Mouse (Mus musculus) heart, embryonic 16.5 days (tissue): ENCODE data around the gene Chd9. TPM values are rescaled to one million over a fixed set of nuclear protein-coding genes. Genes with fewer than 3 reads are reported as not detected.

Source experiments
- ATAC-seq: fragments of 200-750 bp; cut with Nextera tagmentation; replicated peaks from 2 replicates; pipeline ENCODE4 v1.8.0; 2017; ENCODE audit warnings: moderate number of reproducible peaks; ENCODE audit not compliant: insufficient read depth, low FRiP score; ENCODE audit errors: extremely low read depth
- H3K27ac ChIP-seq: fragments of 300-500 bp; sonication (generic); 2 replicates; pipeline ENCODE4 v1.5.1; 2014; ENCODE audit warnings: mild to moderate bottlenecking, low read length, control low read depth, moderate library complexity
- H3K27me3 ChIP-seq: fragments of 300-500 bp; sonication (generic); 2 replicates; pipeline ENCODE4 v1.6.1; 2014; ENCODE audit warnings: low read length, mixed read lengths; ENCODE audit not compliant: control insufficient read depth, insufficient read depth
- H3K36me3 ChIP-seq: fragments of 300-500 bp; sonication (generic); 2 replicates; pipeline ENCODE4 v1.6.1; 2014; ENCODE audit not compliant: control insufficient read depth, insufficient read depth
- H3K4me1 ChIP-seq: fragments of 300-500 bp; sonication (generic); 2 replicates; pipeline ENCODE4 v1.6.1; 2014; ENCODE audit warnings: low read length, mixed read lengths; ENCODE audit not compliant: control insufficient read depth, insufficient read depth
- H3K4me2 ChIP-seq: fragments of 300-500 bp; sonication (generic); 2 replicates; pipeline ENCODE4 v1.6.1; 2014; ENCODE audit warnings: low read depth, mild to moderate bottlenecking, control low read depth, low read length
- H3K4me3 ChIP-seq: fragments of 300-500 bp; sonication (generic); 2 replicates; pipeline ENCODE4 v1.5.1; 2014; ENCODE audit warnings: mild to moderate bottlenecking, control low read depth, low read length
- H3K9ac ChIP-seq: fragments of 300-500 bp; sonication (generic); 2 replicates; pipeline ENCODE4 v1.6.1; 2014; ENCODE audit warnings: low read length, control low read depth
- H3K9me3 ChIP-seq: fragments of 300-500 bp; sonication (generic); replicated peaks from 2 replicates; pipeline ENCODE4 v1.6.1; 2016; ENCODE audit warnings: low read length; ENCODE audit not compliant: control insufficient read depth
- WGBS: fragments of 180-500 bp; shearing (Covaris S2); extraction: QIAGEN DNeasy Blood & Tissue Kit; methylation state at CpG from one replicate; pipeline ENCODE4 v1.1.7; 2014; 5-methylcytosine and 5-hydroxymethylcytosine counted together
- polyA plus RNA-seq: library from polyadenylated mRNA; unstranded; fragments of >200 nt; fragmentation: Nextera tagmentation; extraction: Ambion mirVana; gene quantifications from 2 replicates; pipeline ENCODE4 v1.2.1, GENCODE M21; 2015

Chd9 gene
- polyA plus RNA-seq, 1 experiment from 2014 or later = 60.6 TPM

DNA sequence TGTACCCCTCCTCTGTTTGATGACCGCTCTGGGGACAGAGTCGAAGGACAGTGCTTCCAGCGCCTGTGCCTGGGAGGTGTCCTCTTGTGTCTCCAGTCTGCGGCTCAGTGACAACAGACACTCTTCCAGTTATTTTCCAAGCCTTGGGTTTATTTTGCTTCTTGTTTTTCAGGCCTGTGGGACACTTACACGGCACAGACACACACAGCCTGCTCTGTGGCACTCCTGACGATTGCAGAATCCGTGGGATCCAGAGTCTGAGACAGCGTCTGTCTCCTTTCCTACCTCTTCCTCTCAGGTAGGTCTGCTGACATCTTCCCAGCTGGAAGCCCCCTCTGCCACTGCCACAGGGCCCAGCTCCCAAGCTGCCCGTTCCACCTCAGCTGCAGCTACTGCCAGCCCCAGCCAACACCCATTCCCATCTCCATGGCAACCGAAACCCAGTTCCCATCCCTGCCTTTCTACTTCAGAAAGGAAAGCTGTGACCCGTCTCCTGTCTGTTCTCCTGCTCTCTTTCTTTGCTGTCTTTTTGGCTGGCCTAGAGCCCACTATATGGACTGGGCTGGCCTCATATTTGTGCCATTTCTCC lies 21.4 kb downstream of the Chd9 start:
- Histone ChIP-seq H3K36me3 (no peaks in the 10 kb centered on the region), H3K9ac (no peak overlapping the region), H3K4me1 (peaks cover 5% of the 10 kb centered on the region), H3K9me3 (no peaks in the 10 kb centered on the region), H3K27ac (no peak overlapping the region), H3K27me3 (no peaks in the 10 kb centered on the region), H3K4me2 (no peak overlapping the region), H3K4me3 (no peak overlapping the region)
- WGBS = 69% methylated on average over 11 of the region's 11 CpGs
- no peak for ATAC-seq

DNA sequence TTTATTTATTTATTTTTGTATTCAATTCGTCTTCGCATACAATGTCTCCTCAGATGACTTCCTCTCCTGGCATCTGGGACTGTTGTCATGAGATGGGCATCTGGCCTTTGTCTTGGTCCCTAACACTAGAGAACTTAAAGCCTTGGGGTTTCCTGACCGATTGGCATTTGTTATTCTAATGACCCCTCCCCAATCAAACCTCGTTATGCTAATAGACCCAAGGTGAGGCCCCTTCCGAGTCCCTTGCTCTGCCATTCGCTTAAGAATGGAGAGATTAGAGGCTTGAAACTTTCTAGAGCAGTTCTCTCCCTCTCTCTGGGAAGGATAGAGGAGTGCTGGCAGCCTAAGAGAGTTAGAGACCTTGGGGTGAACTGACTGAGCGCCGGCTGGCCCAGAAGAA lies 23.4 kb downstream of the Chd9 start:
- no peaks in the 10 kb centered on the region for H3K27me3 ChIP-seq
- H3K9me3 ChIP-seq = no peaks in the 10 kb centered on the region
- 58% methylated on average over 8 of the region's 8 CpGs for WGBS
- no peak overlapping the region for H3K4me2 ChIP-seq
- no peak overlapping the region for H3K27ac ChIP-seq
- no peak overlapping the region for H3K4me3 ChIP-seq
- no peaks in the 10 kb centered on the region for H3K36me3 ChIP-seq
- peaks cover 11% of the 10 kb centered on the region for H3K4me1 ChIP-seq
- ATAC-seq = no peak
- no peak overlapping the region for H3K9ac ChIP-seq

DNA sequence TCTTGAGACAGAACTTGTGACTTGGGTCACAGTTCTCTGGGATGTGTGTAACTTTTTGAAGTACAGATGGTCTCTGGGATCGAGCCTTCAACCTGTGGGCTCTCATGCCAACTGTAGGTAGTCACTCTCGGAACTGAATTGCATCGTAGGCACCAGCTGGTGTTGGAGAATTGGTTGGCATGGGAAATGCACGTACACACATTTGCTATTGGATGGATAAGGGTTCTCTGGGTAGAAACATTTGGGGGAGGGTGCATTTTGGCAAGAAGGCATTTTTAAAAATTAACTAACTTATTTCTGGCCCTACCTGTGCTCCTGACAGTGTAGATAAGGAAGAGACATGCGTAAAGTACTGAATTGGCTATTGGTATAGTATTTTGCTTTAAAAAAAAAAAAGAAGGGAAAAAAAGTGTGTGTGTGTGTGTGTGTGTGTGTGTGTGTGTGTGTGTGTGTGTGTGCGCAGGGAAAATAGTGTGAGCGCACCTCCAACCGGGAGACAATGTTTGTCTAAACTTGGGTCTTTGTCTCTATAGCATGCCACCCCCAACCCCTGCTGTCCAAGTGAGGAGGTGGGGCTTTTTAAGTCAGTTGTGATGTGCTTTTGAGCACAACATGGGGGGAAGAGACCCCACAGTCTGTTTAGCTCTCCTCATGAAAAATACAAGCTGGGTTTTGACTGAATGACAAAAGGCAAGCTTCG lies 26.0 kb downstream of the Chd9 start:
- 0 out of 2 replicates have a peak overlapping the region, but pooled peaks have one; percentile 12 for H3K9ac ChIP-seq
- peak overlapping the region; percentile 63 for H3K27ac ChIP-seq
- H3K27me3 ChIP-seq = no peaks in the 10 kb centered on the region
- no peaks in the 10 kb centered on the region for H3K9me3 ChIP-seq
- no peaks in the 10 kb centered on the region for H3K36me3 ChIP-seq
- no peak overlapping the region for H3K4me3 ChIP-seq
- peak overlapping the region; percentile 48 for H3K4me2 ChIP-seq
- peaks cover 11% of the 10 kb centered on the region for H3K4me1 ChIP-seq
- no peak for ATAC-seq
- 71% methylated on average over 9 of the region's 9 CpGs for WGBS

- peak overlapping the region; percentile 63 for H3K27ac ChIP-seq
- ATAC-seq = peak; percentile 70
- H3K9ac ChIP-seq = 0 out of 2 replicates have a peak overlapping the region, but pooled peaks have one; percentile 12
- 7% methylated on average over 10 of the region's 10 CpGs for WGBS
- H3K27me3 ChIP-seq = no peaks in the 10 kb centered on the region
- no peaks in the 10 kb centered on the region for H3K9me3 ChIP-seq
- H3K4me1 ChIP-seq = peaks cover 11% of the 10 kb centered on the region
- no peak overlapping the region for H3K4me3 ChIP-seq
- no peaks in the 10 kb centered on the region for H3K36me3 ChIP-seq
- H3K4me2 ChIP-seq = peak overlapping the region; percentile 48
Measured at GRCm38 (mm10) chr8:90854671-90855161, 26.6 kb downstream of the Chd9 start.

GRCm38 (mm10) chr8:90856171-90856570 lies 28.0 kb downstream of the Chd9 start:
- Histone ChIP-seq H3K36me3 (no peaks in the 10 kb centered on the region), H3K27ac (no peak overlapping the region), H3K9me3 (no peaks in the 10 kb centered on the region), H3K4me1 (peaks cover 12% of the 10 kb centered on the region), H3K4me2 (no peak overlapping the region), H3K4me3 (no peak overlapping the region), H3K9ac (no peak overlapping the region), H3K27me3 (no peaks in the 10 kb centered on the region)
- no peak for ATAC-seq
- 88% methylated on average over 3 of the region's 3 CpGs for WGBS

DNA sequence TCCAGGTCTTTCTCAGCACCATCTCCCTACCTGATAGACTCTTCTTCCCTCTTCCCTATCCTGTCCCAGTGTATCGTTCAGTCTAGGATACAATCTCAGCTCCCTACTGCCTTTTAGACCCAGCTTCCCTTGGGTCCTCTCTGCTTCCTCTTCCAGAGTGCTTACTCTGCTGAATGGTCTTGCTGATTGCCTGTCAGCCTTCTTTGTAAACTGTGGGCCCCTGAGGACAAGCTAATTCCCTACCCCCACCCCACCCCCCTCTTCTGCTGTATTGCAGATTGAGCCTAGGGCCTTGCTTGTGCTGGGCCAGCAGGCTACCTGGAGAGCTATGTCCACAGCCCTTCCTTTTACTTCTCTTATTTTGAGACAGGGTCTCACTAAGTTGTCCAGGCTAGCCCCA lies 28.8 kb downstream of the Chd9 start:
- Histone ChIP-seq H3K4me1 (peaks cover 20% of the 10 kb centered on the region), H3K9ac (no peak overlapping the region), H3K27me3 (no peaks in the 10 kb centered on the region), H3K4me2 (no peak overlapping the region), H3K27ac (no peak overlapping the region), H3K9me3 (no peaks in the 10 kb centered on the region), H3K4me3 (no peak overlapping the region), H3K36me3 (no peaks in the 10 kb centered on the region)
- WGBS = 50% methylated on average over 1 of the region's 1 CpGs
- no peak for ATAC-seq

DNA sequence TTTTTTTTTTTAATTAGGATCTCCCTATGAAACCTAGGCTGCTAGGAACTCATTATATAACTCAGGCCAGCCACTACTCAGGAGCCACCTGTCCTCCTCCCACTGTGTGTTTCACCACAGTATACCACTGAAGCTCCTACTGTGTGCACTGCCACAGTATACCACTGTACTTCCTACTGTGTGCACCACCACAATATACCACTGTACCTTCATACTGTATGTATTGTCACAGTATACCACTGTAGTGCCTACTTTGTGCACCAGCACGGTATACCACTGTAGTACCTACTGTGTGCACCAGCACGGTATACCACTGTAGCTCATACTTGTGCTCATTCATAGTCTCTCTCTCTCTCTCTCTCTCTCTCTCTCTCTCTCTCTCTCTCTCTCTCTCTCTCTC lies 29.9 kb downstream of the Chd9 start:
- Histone ChIP-seq H3K4me3 (no peak overlapping the region), H3K9ac (no peak overlapping the region), H3K36me3 (no peaks in the 10 kb centered on the region), H3K27ac (no peak overlapping the region), H3K27me3 (no peaks in the 10 kb centered on the region), H3K9me3 (no peaks in the 10 kb centered on the region), H3K4me1 (peaks cover 26% of the 10 kb centered on the region), H3K4me2 (no peak overlapping the region)
- ATAC-seq = no peak
- WGBS = 91% methylated on average over 2 of the region's 2 CpGs

DNA sequence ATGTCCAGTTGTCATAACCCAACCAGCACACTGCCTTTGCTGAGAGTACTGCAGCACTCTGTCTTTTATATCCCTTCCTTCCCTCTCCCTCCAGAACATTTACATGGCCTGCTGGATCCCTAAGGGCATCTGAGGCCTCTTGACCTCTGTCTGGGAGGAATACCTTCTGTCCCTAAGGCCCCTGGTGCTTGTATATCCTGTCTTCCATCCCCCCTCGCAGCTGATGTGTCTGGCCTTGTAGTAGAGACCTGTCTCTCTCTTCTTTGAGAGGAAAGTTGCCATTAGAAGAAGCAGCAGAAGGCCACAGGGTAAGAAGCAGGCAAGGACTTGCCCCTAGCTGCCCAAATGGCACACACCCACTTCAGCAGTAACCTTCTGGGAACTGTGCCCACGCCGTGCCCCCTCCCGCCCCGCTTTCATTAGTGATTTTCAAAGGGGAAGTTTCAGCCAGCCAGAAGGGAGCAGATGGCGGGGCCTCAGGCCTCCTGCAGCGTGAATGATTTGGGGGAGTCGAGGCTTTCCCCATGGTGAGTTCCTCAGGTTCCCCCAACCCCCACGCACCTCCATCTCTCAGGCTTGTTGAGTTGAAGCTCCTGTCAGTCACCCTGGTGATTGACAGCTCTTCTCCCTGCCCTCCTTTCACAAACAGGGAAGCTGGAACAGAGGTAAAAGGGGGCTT lies 33.3 kb downstream of the Chd9 start:
- 18% methylated on average over 9 of the region's 9 CpGs for WGBS
- Histone ChIP-seq H3K4me2 (peak overlapping the region; percentile 5; the same call in 1 of the 2 replicates), H3K9me3 (no peaks in the 10 kb centered on the region), H3K9ac (no peak overlapping the region), H3K4me3 (no peak overlapping the region), H3K36me3 (no peaks in the 10 kb centered on the region), H3K27me3 (no peaks in the 10 kb centered on the region), H3K4me1 (peaks cover 15% of the 10 kb centered on the region), H3K27ac (peak overlapping the region; percentile 77)
- ATAC-seq = no peak

DNA sequence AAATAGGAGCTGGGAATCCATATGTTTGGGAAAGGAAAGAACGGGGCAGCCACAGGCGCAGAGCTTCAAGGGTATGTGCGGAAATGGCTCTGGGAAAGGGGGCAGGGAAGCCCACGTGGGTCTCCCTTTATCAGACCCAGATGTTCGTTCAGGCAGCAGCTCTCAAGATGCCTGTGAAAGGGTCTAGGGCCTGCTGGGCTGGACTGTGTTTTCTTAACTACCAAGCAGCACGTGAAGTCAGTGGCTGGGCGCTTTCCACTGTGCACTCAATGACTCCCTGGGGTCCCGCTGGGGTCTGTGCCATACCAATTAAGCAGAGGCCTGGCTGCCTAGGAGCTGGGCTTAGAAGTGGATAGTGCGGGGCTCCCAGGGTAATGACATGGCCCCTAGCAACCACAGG lies 33.9 kb downstream of the Chd9 start:
- no peaks in the 10 kb centered on the region for H3K27me3 ChIP-seq
- no peaks in the 10 kb centered on the region for H3K9me3 ChIP-seq
- peak; percentile 79 for ATAC-seq
- peak overlapping the region; percentile 49 for H3K9ac ChIP-seq
- H3K36me3 ChIP-seq = no peaks in the 10 kb centered on the region
- H3K4me1 ChIP-seq = peaks cover 18% of the 10 kb centered on the region
- H3K27ac ChIP-seq = peak overlapping the region; percentile 77
- peak overlapping the region; percentile 5 for H3K4me2 ChIP-seq
- H3K4me3 ChIP-seq = no peak overlapping the region
- 17% methylated on average over 9 of the region's 9 CpGs for WGBS
